Mouse (Mus musculus) megakaryocyte progenitor cell, adult 5-6 weeks (primary cell): ENCODE measurements at regions not wholly inside any gene's neighbourhood (a gene's known extent, or its start where the extent isn't known, plus 50 kb on each side); places are given as distances from the start of the nearest gene placed in this dataset.

Experiments
- ATAC-seq: replicated peaks from 2 replicates; pipeline ENCODE4 v1.8.0; 2016; ENCODE audit warnings: mild to moderate bottlenecking, moderate TSS enrichment, inconsistent platforms; ENCODE audit not compliant: poor library complexity

DNA sequence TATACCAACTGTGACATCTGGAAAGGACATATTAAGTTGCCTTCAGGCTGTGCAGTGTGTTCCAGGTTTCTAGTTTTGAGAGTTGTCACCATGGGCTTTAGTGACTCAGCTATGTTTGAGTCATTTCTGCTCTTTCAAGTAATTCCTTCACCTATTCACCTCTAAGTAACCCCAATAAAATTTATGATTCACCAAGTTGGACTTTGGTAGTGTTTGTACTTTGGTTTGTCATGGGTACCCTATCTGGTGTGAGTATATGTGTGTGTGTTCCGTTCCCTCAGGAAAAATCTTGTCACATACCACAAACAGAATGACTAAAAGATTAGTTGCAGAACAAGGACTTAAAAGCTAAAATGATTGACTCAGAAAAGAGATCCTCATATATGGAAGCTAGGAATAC is 76.8 kb upstream of the Crbn start:
- ATAC-seq: no peak

DNA sequence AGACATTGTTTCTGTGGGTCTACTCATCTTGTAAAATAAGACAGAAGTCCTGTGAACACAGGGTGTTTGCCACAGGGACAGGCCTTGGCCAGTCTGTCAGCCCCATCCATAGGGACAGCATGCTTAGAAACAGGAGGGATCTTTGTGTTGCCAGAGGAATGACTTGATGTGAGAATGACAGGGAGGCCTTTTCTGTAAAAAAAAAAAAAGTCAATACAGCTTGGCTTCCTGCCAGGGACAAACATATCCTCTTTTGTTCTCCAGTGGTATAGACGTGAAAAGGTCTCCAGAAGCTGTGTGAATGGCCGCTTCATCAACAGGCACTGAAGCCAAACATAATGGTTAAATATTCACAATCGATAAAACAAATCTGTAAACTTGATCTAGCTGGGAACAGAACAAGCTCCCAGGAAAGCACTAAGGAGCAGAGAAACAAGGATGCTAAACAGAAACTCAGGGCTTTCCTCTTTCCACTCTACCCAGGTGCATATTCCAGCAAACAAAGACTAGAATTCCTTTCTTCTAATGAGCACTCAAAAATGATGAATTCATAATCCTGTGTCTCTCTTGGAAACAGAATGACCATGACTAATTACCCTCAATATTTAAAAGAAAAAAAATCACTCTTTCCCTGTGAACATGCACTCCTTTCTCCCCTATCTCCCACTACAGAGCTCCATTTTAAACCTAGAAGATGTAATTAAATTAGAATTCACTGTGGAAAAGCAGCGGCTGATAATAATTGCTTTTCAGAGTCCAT is 92.2 kb upstream of the Crbn start:
- no peak for ATAC-seq

DNA sequence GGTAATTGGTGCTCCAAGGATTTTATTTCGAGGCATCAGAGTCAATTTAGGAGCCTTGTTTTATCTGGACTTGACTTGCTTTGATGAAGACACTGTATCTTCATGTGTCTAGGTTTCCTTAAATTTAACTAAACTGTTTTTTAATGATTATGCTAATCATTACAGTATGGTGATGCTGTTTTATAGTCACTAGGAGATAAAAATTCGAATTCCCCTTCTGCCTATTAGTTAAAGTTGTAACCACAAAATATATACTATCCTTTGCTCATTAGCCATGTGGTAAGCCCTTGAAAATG is 92.7 kb upstream of the Crbn start:
- ATAC-seq: no peak

DNA sequence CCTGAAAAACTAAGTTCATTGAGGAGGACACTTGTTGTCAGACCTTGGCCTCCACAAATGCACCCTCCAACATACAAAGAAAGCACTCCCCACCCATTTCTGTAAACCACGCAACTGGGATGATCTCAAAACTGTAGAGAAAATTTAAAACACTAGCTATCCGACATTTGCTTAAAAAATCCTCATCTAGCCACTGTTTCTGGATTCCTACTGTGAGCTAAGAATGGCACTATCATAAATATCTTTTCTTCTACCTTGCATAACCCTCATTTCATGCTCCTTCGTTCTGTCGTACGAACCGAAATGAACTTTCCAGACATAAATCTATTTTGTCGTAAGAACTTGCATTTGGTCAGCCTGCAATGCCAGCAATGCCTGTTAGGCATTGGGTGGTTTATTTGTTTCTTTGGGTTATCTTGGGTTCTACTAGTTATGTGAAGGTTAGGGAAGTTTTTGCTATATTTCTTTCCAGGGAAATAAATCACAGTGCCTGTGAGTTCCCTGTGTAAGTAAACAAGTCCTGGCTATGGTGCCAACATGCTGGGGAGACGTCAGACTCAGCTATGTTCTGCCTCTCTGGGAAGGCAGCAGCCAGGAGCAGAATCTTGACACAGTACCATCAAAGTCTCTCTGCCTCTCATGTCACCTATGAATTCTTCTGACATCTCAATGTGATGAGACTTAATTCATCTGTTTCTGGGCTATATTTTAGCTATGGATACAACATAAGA is 104.2 kb upstream of the Crbn start:
- no peak for ATAC-seq

DNA sequence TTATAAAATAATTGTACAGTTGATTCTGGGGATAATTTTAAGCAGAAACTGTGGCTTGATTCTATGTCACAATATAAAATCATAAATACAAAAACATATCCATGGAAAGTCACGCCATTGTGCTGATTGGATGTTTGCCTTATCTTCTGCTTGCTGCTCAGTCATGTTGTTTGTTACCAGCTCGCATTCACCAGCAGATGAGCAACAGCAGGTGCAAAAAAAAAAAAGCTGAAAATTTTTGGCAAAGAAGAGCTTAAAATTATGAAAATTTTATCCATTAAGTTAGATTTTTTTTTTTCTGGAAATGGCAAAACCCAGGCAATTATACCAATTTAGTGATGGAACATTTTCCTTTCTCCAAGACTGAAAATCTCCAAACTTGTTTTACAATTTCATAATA is 115.2 kb upstream of the Crbn start:
- no peak for ATAC-seq

DNA sequence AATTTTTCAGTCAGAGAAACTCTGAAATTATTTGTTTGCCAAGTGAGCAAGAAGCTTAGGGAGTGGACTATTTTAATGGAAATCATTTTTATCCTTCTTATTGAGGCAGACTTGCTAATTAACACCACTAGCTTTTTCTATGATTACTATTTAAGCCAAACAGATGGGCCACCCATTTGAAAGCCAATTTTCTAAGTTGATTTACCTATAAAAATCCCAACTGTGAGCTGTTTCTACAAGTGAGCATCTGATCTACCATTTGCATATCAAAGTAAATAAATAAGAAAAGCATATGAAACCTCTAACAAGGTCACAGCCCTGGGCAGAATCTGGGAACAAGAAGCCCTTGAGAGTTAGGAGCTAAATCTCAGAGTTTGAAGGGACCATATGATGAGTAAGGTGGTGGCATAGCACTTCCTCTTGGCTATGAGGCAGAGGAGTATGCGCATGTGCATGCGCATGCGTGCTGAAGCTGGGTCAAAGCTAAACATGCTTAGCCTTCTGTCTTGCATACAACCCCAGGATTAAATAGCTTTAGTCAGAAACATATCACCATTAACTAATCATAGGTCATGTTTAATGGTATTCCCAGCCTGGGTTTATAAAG is 116.9 kb upstream of the Crbn start:
- no peak for ATAC-seq

DNA sequence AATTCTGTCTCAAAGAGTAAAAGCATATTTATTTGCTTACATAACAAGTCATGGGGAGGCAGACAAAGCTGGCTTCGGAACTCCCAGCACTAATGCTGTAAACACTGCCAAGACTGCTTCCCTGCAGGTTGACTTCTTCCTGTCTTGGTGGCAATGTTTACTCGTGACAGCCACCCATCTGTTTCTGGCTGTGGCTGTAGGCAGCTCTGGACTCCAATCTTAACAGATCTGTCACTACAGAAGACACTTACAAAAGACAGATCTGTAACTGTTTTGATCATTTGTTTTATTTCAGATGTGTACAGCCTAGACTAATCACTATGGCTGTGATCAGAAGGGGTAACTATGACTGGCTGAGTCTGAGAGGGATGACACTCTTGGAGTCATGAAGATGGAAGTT is 121.1 kb upstream of the Crbn start:
- ATAC-seq: no peak

- no peak for ATAC-seq
Measured at GRCm38 (mm10) chr6:106925486-106925885, 125.6 kb upstream of the Crbn start.

GRCm38 (mm10) chr6:106933584-106933983 is 133.7 kb upstream of the Crbn start:
- no peak for ATAC-seq

- no peak for ATAC-seq
Measured at GRCm38 (mm10) chr6:106946227-106946927, 146.5 kb upstream of the Crbn start.

GRCm38 (mm10) chr6:106950909-106951308 is 151.0 kb upstream of the Crbn start:
- ATAC-seq: no peak

DNA sequence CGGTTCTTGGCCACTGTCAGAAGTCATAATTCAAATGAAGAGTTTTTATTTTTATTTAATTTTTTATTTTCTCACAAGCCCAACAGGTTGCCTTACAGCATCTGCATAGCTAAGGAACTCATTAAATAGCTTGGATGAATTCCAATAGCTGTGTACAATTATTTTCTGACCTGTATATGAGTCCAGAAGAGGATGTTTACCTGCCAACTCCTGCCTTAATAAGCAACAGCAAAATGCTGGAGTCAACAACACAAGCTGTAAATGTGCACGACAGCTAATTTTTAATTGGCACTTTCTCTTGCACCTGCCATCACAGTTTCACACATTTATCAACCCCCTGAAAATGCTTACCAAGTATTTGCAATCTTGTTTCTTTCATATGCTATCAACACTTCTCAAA is 161.4 kb upstream of the Crbn start:
- ATAC-seq: no peak

DNA sequence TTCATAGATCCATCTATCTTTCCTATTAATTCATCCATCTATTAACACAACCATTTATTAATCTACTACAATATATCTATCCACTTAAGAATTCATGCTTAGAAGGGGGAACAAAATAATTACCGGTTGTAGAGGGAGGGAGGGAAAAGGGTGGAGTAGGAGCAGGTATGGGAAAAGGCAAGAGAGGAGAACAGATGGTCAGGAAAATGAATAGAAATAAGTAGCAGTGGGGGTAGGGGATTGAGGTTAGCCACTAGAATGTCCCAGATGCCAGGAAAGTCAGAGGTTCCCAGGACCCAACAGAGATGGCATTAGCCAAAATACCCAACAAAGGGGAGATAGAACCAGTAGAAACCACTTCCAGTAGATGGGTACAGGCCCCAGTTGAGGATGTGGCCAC is 164.5 kb upstream of the Crbn start:
- no peak for ATAC-seq

GRCm38 (mm10) chr6:106975439-106975838 is 175.6 kb upstream of the Crbn start:
- ATAC-seq: peak; percentile 98

DNA sequence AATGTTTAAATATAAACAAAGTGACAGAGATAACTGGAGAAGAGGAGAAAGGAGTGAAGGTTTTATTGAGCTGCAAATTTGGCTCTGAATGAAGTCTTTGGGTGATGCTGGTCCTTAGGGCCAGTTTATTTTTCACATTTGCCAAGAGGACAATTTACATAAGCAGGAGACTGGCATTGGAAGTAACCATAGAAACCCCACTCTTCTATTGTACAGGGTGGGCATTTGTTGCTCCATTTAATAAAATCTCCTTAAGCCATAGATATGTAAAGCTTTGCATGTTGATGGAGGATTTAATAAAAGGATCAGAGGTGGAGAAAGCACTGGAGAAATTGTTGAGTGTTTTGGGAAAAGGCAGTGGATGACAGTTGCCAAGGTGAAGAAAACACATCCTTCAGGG is 178.8 kb upstream of the Crbn start:
- ATAC-seq: no peak

GRCm38 (mm10) chr6:106979755-106980154 is 179.9 kb upstream of the Crbn start:
- ATAC-seq: no peak

DNA sequence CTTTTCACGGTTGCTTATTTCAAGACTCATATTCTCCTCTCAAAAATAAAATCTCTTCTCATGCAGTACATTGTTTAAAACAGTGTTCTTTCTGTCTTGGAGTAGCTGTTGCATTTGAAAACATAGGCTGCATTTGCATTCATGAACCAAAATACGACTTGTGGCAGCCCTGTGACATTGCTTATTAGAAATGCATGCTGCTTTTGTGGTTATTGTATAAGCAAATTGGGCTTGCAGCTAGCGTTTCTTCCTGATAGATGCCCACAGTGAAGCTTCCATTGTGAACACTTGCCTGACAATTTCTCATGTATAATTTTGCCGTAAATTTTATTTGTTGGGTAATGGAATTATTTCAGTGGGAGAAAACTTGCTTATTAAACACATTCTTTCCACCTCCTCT is 180.3 kb upstream of the Crbn start:
- no peak for ATAC-seq

DNA sequence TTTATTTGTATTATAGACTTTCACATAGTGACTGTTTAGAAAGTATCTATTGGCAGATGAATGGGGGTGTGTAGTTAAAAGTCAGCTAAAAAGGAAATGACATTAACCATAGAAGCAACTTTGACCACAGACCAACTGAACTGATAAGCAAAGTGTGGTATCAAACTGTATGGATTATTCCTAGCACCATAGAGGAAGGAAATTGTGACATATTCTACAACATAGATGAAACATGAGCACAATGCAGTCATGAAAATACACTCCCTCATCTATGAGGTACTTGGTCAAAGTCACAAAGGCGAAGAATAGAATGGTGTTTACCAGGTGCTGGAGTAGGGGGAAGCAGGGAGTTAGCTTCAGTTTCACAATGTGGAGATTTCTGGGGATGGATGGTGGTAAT is 181.4 kb upstream of the Crbn start:
- ATAC-seq: peak; percentile 65

GRCm38 (mm10) chr6:106985132-106985801 is 185.4 kb upstream of the Crbn start:
- ATAC-seq: peak; percentile 50

DNA sequence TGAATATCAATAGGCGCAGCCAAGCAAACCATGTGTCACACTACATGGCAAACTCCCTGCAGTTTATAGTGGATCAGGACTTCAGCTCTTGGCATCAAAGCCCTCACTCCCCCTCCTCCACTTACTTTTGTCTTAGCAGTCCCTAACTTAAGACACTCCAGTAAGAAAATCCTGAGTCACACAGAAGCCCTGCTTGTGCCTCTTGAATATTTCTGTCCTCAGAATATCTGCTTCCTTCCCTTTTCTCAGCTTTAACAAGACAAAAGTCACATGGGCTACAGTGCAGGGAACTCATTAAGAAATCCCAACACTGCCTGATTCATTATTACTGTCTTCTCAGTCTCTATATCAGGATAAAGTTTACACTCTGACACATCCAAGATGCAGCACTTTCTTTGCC is 191.7 kb upstream of the Crbn start:
- ATAC-seq: peak; percentile 89

DNA sequence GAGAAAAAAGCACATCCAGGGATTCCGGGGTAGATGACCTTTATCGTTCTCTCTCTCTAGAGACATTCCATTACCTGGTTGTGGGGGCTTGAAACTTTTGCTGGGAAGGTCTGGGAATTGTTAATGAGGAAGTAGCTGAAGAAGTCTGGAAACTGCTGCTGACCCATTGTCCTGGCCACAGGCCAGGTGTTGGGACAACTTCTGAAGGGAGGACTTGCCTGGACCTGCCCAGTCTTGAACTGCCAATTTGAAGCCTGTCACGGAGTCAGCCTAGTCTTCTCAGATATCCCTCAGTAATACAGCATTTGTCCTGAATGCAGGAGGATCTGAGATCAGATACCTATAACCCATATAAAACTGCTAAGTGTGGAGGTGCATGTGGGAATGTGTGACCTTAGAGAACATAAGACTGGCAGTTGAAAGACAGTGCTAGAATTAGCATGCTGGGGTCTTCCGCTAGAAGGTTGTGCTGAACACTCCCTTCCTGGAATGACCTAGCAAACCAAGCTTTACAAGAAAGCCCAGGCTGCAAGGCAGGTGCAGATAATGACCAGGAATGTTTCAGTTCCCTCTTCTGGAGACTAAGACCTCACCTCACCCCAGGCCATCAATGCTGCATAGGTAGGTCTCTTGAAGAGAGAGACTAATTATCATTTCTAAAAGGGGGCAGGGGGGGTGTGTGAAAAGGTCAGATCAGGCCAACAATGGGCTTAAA is 204.7 kb upstream of the Crbn start:
- ATAC-seq: no peak
